Mouse (Mus musculus) brain, embryonic 14.5 days (tissue): ENCODE measurements around the gene Camk2b.

ENCODE experiments used
- CTCF ChIP-seq: fragments of 200-500 bp; IDR thresholded peaks from 2 replicates; pipeline ENCODE4 v1.5.1; 2012; ENCODE audit warnings: inconsistent platforms, mild to moderate bottlenecking, moderate library complexity, borderline replicate concordance; ENCODE audit not compliant: insufficient read depth, insufficient read length; ENCODE audit errors: extremely low read depth
- POLR2A ChIP-seq: fragments of 200-500 bp; IDR thresholded peaks from 2 replicates; pipeline ENCODE4 v1.6.1; 2012; ENCODE audit warnings: mild to moderate bottlenecking, inconsistent platforms, borderline replicate concordance; ENCODE audit not compliant: poor library complexity, insufficient read depth, insufficient read length, severe bottlenecking; ENCODE audit errors: extremely low read depth

DNA sequence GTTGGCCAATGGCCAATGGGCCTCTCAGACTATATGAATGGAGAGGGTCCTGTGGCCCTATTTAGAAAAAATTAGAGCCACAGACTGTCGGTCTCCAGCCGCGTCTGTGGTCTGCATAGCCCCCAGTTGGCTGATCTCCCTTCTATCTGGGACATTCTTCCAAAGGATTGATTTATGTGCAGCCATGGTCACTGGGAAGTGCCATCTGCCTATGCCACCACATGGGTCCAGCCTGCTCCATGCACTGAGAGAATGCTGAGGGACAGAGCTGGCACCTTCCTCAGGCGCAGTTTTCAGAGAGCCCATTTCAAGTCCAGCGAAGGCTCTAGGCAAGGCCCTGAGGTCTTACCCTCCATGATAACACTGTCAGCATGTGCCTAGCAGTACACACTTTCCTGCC is 72.0 kb downstream of the Camk2b start:
- TF ChIP-seq POLR2A (no peak), CTCF (no peak)
